Mouse (Mus musculus) embryonic fibroblast, embryonic 13.5 days (primary cell): ENCODE data around the gene Fam222b.

Source experiments
- CTCF ChIP-seq: IDR thresholded peaks from 2 replicates; pipeline ENCODE4 v1.5.1; 2011; ENCODE audit warnings: mild to moderate bottlenecking, control low read depth, low read length, moderate library complexity, borderline replicate concordance; ENCODE audit not compliant: insufficient read depth
- POLR2A ChIP-seq: IDR thresholded peaks from 2 replicates; pipeline ENCODE4 v1.6.1; 2011; ENCODE audit warnings: low read depth, mild to moderate bottlenecking, control low read depth, low read length, moderate library complexity

- TF ChIP-seq CTCF (no peak), POLR2A (no peak)
Measured at GRCm38 (mm10) chr11:78104501-78104900, 10.0 kb downstream of the Fam222b start.
